Comparison of ENCODE assay signal across 8 mouse cellular contexts in the genomic region with DNA sequence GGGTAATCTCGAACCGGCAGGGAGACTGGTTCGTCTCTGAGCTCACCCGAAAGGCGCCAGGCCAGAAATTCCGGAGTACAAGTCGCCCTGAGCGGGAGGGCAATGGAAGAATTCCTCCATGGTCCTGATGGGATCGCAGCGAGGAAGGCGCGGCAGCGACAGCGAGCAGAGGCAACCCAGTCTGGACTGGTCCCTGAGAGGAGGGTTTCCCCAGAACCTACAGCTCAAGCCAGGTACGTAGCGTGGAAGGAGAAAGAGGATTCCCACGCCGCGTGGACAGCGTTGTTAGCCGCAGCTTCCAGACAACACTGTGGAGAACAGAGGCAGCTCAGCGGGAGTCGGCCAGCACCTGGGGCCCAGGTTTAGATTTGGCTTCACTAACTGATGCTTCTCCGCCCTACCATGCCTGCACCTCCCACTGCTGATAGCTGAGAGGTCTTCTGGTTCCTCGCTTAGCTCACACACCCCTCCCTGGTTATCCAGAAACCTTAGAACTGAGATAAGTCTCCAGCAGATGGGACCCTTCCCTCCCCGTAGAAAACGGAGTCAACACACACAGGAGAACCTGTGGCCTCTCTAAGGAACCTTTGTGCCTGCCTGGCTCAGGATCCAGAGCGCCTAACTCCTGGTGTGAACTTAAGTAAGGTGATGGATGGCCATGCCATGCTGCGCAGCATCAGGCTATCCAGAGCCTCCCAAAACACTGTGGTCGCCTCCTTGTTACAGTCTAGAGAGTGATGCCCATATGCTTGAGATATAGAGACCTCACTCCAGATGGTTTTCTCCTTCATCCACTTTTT. TPM values are rescaled to one million over a fixed set of nuclear protein-coding genes. Genes with fewer than 3 reads are reported as not detected.
DNase-seq lines count a peak whose midpoint lies in the region; ATAC-seq and TF ChIP-seq lines count a peak whose summit lies in the region.

No protein-coding gene starts in this region.

- intact Hi-C loops in heart, adult 2 months (cut with DNase I): no loop called here

- no peak for TF ChIP-seq CTCF in heart, adult 2 months (IDR thresholded peaks at IDR 0.05)
- no peak for TF ChIP-seq CTCF in forebrain, postnatal 0 days (IDR thresholded peaks at IDR 0.05; ENCODE audit: low read depth)

- peak overlapping the region; percentile 74 for H3K4me3 ChIP-seq in heart, embryonic 10.5 days
- H3K4me3 ChIP-seq in heart, adult 2 months: no peak overlapping the region
- H3K4me3 ChIP-seq in forebrain, postnatal 0 days (ENCODE audit: low read depth, low read length): peak overlapping the region; percentile 60
- H3K4me3 ChIP-seq in midbrain, embryonic 13.5 days (replicated peaks): peak overlapping the region; percentile 68

- H3K27ac ChIP-seq in heart, embryonic 10.5 days: 0 out of 2 replicates have a peak overlapping the region, but pooled peaks have one; percentile 11
- no peak overlapping the region for H3K27ac ChIP-seq in heart, adult 2 months
- peak overlapping the region; percentile 76 for H3K27ac ChIP-seq in forebrain, postnatal 0 days (ENCODE audit: low read depth, low read length)
- peak overlapping the region; percentile 68 for H3K27ac ChIP-seq in midbrain, embryonic 13.5 days

- no peak overlapping the region for H3K9ac ChIP-seq in heart, adult 2 months (ENCODE audit: low read depth, low read length)
- H3K9ac ChIP-seq in forebrain, postnatal 0 days: peak overlapping the region; percentile 64
- peak overlapping the region; percentile 77 for H3K9ac ChIP-seq in midbrain, embryonic 13.5 days (replicated peaks)

- peak overlapping the region; percentile 76 for H3K4me2 ChIP-seq in forebrain, postnatal 0 days (ENCODE audit: low read depth)
- H3K4me2 ChIP-seq in midbrain, embryonic 13.5 days (replicated peaks): peak overlapping the region; percentile 90

- peaks cover 13% of the 10 kb centered on the region for H3K4me1 ChIP-seq in heart, embryonic 10.5 days
- H3K4me1 ChIP-seq in heart, adult 2 months (ENCODE audit: control insufficient read depth, insufficient read depth, low read length): no peaks in the 10 kb centered on the region
- no peaks in the 10 kb centered on the region for H3K4me1 ChIP-seq in forebrain, postnatal 0 days (ENCODE audit: insufficient read depth)
- H3K4me1 ChIP-seq in midbrain, embryonic 13.5 days (replicated peaks): peaks cover 12% of the 10 kb centered on the region

- peak; percentile 67 for ATAC-seq in forebrain, postnatal 0 days
- ATAC-seq in midbrain, embryonic 13.5 days: peak; percentile 78

- H3K79me2 ChIP-seq in heart, adult 2 months (replicated peaks; ENCODE audit: control insufficient read depth, insufficient read depth, low read length): no peaks in the 10 kb centered on the region

- peaks cover 9% of the 10 kb centered on the region for H3K27me3 ChIP-seq in heart, embryonic 10.5 days (ENCODE audit: insufficient read depth, poor library complexity, severe bottlenecking)
- 0 out of 2 replicates have a peak, but pooled peaks cover 1% of the 10 kb centered on the region for H3K27me3 ChIP-seq in heart, adult 2 months (ENCODE audit: control insufficient read depth, insufficient read depth, low read length)
- H3K27me3 ChIP-seq in forebrain, postnatal 0 days (ENCODE audit: insufficient read depth, low read length): no peaks in the 10 kb centered on the region
- peaks cover 10% of the 10 kb centered on the region; the same call in 1 of the 2 replicates for H3K27me3 ChIP-seq in midbrain, embryonic 13.5 days

- WGBS in heart, embryonic 10.5 days: 3% methylated on average over 30 of the region's 30 CpGs
- 5% methylated on average over 30 of the region's 30 CpGs for WGBS in heart, adult 2 months
- 4% methylated on average over 30 of the region's 30 CpGs for WGBS in forebrain, postnatal 0 days
- 3% methylated on average over 30 of the region's 30 CpGs for WGBS in midbrain, embryonic 13.5 days

- TF ChIP-seq EP300 in heart, adult 2 months (IDR thresholded peaks at IDR 0.05; ENCODE audit: insufficient read depth, low read depth, low read length): no peak

- TF ChIP-seq POLR2A in heart, adult 2 months (IDR thresholded peaks at IDR 0.05; ENCODE audit: insufficient read depth, low read depth, low read length): no peak

- DNase-seq in heart, embryonic 10.5 days (ENCODE audit: low spot score): peak; percentile 75
- DNase-seq in heart, adult 2 months: no peak
- DNase-seq in cerebellum, adult 11 months: peak; percentile 12
- DNase-seq in forebrain, postnatal 0 days: peak; percentile 69
- peak; percentile 8 to 36 for DNase-seq in kidney, postnatal 25 days
- DNase-seq in adrenal gland, adult 8-10 months: no peak
- no peak for DNase-seq in adrenal gland, postnatal 4 days (ENCODE audit: low spot score in 2 of 2)

- H3K9me3 ChIP-seq in heart, embryonic 10.5 days: no peaks in the 10 kb centered on the region
- no peaks in the 10 kb centered on the region for H3K9me3 ChIP-seq in forebrain, postnatal 0 days (ENCODE audit: low read length)
- H3K9me3 ChIP-seq in midbrain, embryonic 13.5 days: no peaks in the 10 kb centered on the region

- no peaks in the 10 kb centered on the region for H3K36me3 ChIP-seq in heart, embryonic 10.5 days
- H3K36me3 ChIP-seq in heart, adult 2 months (ENCODE audit: control insufficient read depth, insufficient read depth, low read length): no peaks in the 10 kb centered on the region
- no peaks in the 10 kb centered on the region for H3K36me3 ChIP-seq in forebrain, postnatal 0 days (ENCODE audit: insufficient read depth)
- H3K36me3 ChIP-seq in midbrain, embryonic 13.5 days: no peaks in the 10 kb centered on the region

RNA-seq across cellular contexts. Expression of gene Galntl6, which starts 0.6 kb away (rescaled TPM):
- 0.11 and 0.54 TPM in 2 replicates for polyA plus RNA-seq in heart, embryonic 10.5 days (2016; fragmentation: Nextera tagmentation; extraction: Ambion mirVana)
- total RNA-seq in heart, adult 2 months (2021): not detected
- not detected in 2 replicates for polyA plus RNA-seq in heart, adult 2 months (2012; rRNA removed)
- 27.8 and 29.0 TPM in 2 replicates for total RNA-seq in forebrain, postnatal 0 days (2014; rRNA removed)
- 9.4 and 15.0 TPM in 2 replicates for polyA plus RNA-seq in forebrain, postnatal 0 days (2015; fragmentation: Nextera tagmentation; extraction: Ambion mirVana)
- polyA plus RNA-seq in midbrain, embryonic 13.5 days (2015; fragmentation: Nextera tagmentation; extraction: Ambion mirVana): 6.8 and 8.7 TPM in 2 replicates
- total RNA-seq in adrenal gland, adult 8-10 months (2022): under 1 TPM in 3 of 4 experiments, not detected in 1; 0.23 to 0.78 (median 0.28) TPM
- total RNA-seq in adrenal gland, postnatal 4 days (2021): 1 to 10 TPM in 1 of 2 experiments, under 1 TPM in 1; 0.95 to 1.6 TPM

RNA-seq across cellular contexts. Expression of gene BC030500, which starts 1.5 kb away (rescaled TPM):
- polyA plus RNA-seq in heart, embryonic 10.5 days (2016; fragmentation: Nextera tagmentation; extraction: Ambion mirVana): 0.11 and 0.48 TPM in 2 replicates
- total RNA-seq in heart, adult 2 months (2021): not detected
- 0.37 TPM in 1 of 2 replicates, not detected in the other for polyA plus RNA-seq in heart, adult 2 months (2012; rRNA removed)
- total RNA-seq in forebrain, postnatal 0 days (2014; rRNA removed): 7.6 and 17.1 TPM in 2 replicates
- polyA plus RNA-seq in forebrain, postnatal 0 days (2015; fragmentation: Nextera tagmentation; extraction: Ambion mirVana): 12.9 and 13.7 TPM in 2 replicates
- polyA plus RNA-seq in midbrain, embryonic 13.5 days (2015; fragmentation: Nextera tagmentation; extraction: Ambion mirVana): 9.0 and 11.4 TPM in 2 replicates
- total RNA-seq in adrenal gland, adult 8-10 months (2022): not detected
- 1 to 10 TPM in 1 of 2 experiments, under 1 TPM in 1; 0.20 to 1.3 TPM for total RNA-seq in adrenal gland, postnatal 4 days (2021)

Comparison
In these comparisons a context has a peak if more than half of its experiments do, and no peak if none do; other contexts are left out.
1. DNase-seq: peak in heart, embryonic 10.5 days (single experiment), cerebellum, adult 11 months (single experiment), forebrain, postnatal 0 days (single experiment) and kidney, postnatal 25 days (2 of 2); none in heart, adult 2 months (0 of 2), adrenal gland, adult 8-10 months (single experiment) and adrenal gland, postnatal 4 days (0 of 2).
2. RNA of gene Galntl6, which starts 0.6 kb away (total RNA-seq): 27.8 to 29.0 TPM in forebrain, postnatal 0 days; 0.95 to 1.6 TPM in adrenal gland, postnatal 4 days, 0.23 to 0.78 TPM in adrenal gland, adult 8-10 months and not detected in heart, adult 2 months; every median in the first group is over 10 times any median in the second.